Mouse (Mus musculus) hindbrain, embryonic 11.5 days (tissue): ENCODE measurements around the gene Aldh3b1. TPM values are rescaled to one million over a fixed set of nuclear protein-coding genes. Genes with fewer than 3 reads are reported as not detected.

ENCODE experiments used
- ATAC-seq: fragments of 200-750 bp; cut with Nextera tagmentation; 2 replicates; pipeline ENCODE4 v1.8.0; 2017; ENCODE audit warnings: mild to moderate bottlenecking, moderate TSS enrichment, moderate library complexity; ENCODE audit not compliant: low FRiP score
- DNase-seq: peaks from one replicate; pipeline ENCODE4 v3.0.0-alpha.2; 2015; ENCODE audit warnings: low spot score
- H3K27ac ChIP-seq: fragments of 300-500 bp; sonication (generic); 2 replicates; pipeline ENCODE4 v1.5.1; 2014; ENCODE audit warnings: mild to moderate bottlenecking, low read depth, low read length
- H3K27me3 ChIP-seq: fragments of 300-500 bp; sonication (generic); 2 replicates; pipeline ENCODE4 v1.6.1; 2014; ENCODE audit warnings: mild to moderate bottlenecking, low read length, moderate library complexity, mixed read lengths; ENCODE audit not compliant: control insufficient read depth, insufficient read depth
- H3K36me3 ChIP-seq: fragments of 300-500 bp; sonication (generic); 2 replicates; pipeline ENCODE4 v1.6.1; 2014; ENCODE audit warnings: mild to moderate bottlenecking, low read length, moderate library complexity, mixed read lengths; ENCODE audit not compliant: control insufficient read depth, insufficient read depth
- H3K4me1 ChIP-seq: fragments of 300-500 bp; sonication (generic); replicated peaks from 2 replicates; pipeline ENCODE4 v1.6.1; 2014; ENCODE audit warnings: low read length, mixed read lengths; ENCODE audit not compliant: control insufficient read depth, insufficient read depth
- H3K4me2 ChIP-seq: fragments of 300-500 bp; sonication (generic); replicated peaks from 2 replicates; pipeline ENCODE4 v1.6.1; 2014; ENCODE audit warnings: mild to moderate bottlenecking, low read depth, low read length
- H3K4me3 ChIP-seq: fragments of 300-500 bp; sonication (generic); 2 replicates; pipeline ENCODE4 v1.5.1; 2014; ENCODE audit warnings: low read depth, low read length
- H3K9ac ChIP-seq: fragments of 300-500 bp; sonication (generic); 2 replicates; pipeline ENCODE4 v1.6.1; 2014; ENCODE audit warnings: low read depth, low read length
- H3K9me3 ChIP-seq: fragments of 300-500 bp; sonication (generic); 2 replicates; pipeline ENCODE4 v1.6.1; 2016; ENCODE audit warnings: low read length; ENCODE audit not compliant: control insufficient read depth
- WGBS: fragments of 180-500 bp; shearing (Covaris S2); extraction: QIAGEN DNeasy Blood & Tissue Kit; methylation state at CpG from one replicate; pipeline ENCODE4 v1.1.7; 2014; 5-methylcytosine and 5-hydroxymethylcytosine counted together
- polyA plus RNA-seq: library from polyadenylated mRNA; unstranded; fragments of >200 nt; fragmentation: Nextera tagmentation; extraction: Ambion mirVana; gene quantifications from 2 replicates; pipeline ENCODE4 v1.2.1, GENCODE M21; 2014

Gene Aldh3b1
- polyA plus RNA-seq, 1 experiment from 2014 or later: 0.59 TPM

DNA sequence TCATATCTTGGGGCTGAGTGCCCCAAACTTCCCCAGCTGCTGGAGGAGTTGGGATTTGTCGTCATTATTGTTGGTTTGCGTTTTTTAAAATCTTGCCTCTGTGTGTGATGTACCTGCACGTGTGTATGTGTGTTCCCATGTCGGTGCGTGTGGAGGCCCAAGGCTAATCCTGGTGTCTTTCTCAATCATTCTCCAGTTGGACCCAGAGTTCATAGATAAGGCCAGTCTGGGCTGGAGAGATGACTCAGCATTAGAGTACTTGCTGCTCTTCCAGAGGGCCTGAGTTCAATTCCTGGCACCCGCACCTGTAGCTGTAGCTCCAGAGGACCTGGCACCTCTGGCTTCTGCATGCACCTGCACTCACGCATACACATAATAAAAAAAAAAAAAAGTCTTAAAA is 4.7 kb downstream of the Aldh3b1 start:
- ATAC-seq (no peak), DNase-seq (no peak)
- H3K4me1 ChIP-seq: 0 out of 2 replicates have a peak, but pooled peaks cover 3% of the 10 kb centered on the region
- no peak overlapping the region for H3K9ac ChIP-seq
- no peaks in the 10 kb centered on the region for H3K36me3 ChIP-seq
- H3K27ac ChIP-seq: no peak overlapping the region
- no peaks in the 10 kb centered on the region for H3K27me3 ChIP-seq
- H3K4me2 ChIP-seq: no peak overlapping the region
- H3K9me3 ChIP-seq: no peaks in the 10 kb centered on the region
- no peak overlapping the region for H3K4me3 ChIP-seq
- WGBS: 93% methylated on average over 7 of the region's 7 CpGs

GRCm38 (mm10) chr19:3924190-3924589 is 5.4 kb downstream of the Aldh3b1 start:
- no peak overlapping the region for H3K27ac ChIP-seq
- DNase-seq (no peak), ATAC-seq (no peak)
- H3K4me3 ChIP-seq: no peak overlapping the region
- H3K4me2 ChIP-seq: no peak overlapping the region
- 86% methylated on average over 8 of the region's 8 CpGs for WGBS
- no peaks in the 10 kb centered on the region for H3K27me3 ChIP-seq
- no peak overlapping the region for H3K9ac ChIP-seq
- H3K9me3 ChIP-seq: no peaks in the 10 kb centered on the region
- no peaks in the 10 kb centered on the region for H3K36me3 ChIP-seq
- H3K4me1 ChIP-seq: 0 out of 2 replicates have a peak, but pooled peaks cover 3% of the 10 kb centered on the region

GRCm38 (mm10) chr19:3923586-3923985 is 6.0 kb downstream of the Aldh3b1 start:
- no peaks in the 10 kb centered on the region for H3K9me3 ChIP-seq
- H3K4me2 ChIP-seq: no peak overlapping the region
- no peak overlapping the region for H3K27ac ChIP-seq
- no peaks in the 10 kb centered on the region for H3K36me3 ChIP-seq
- WGBS: 57% methylated on average over 13 of the region's 13 CpGs
- H3K4me1 ChIP-seq: 0 out of 2 replicates have a peak, but pooled peaks cover 3% of the 10 kb centered on the region
- ATAC-seq (no peak), DNase-seq (no peak)
- no peak overlapping the region for H3K9ac ChIP-seq
- H3K4me3 ChIP-seq: no peak overlapping the region
- no peaks in the 10 kb centered on the region for H3K27me3 ChIP-seq

DNA sequence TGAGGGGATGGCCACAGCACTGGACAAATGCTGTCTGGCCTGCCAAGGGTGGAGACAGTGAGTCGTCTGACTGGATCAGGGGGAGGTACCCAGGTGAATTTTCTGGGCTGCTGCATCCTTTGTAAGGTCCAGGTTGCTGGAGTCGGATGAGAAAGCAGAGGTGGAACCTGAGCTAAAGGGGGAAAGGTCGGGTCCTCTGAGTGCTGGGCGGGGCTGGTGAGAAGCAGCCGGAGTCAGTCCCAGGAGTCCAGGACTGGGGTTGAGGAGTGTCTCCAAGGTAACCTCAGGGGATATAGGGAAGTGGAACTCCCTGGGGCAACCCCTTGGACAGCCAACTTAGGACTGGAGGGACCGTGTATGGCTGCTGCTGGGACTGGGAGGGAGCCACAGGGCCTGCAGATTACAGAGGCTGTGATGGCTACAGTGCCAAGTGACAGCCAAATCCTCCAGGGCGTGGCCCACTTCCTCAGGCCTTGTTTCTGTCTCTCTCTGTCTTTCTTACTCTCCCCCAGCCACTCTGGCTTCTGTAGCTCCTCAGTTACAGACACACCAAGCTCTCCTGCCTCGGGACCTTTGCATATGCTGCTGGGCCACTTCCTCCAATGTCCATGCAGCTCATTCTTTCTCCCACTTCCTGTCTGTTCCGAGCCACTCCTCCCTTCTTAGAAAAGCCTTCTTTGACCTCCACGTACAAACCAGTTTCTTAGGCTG is 6.8 kb downstream of the Aldh3b1 start:
- H3K9me3 ChIP-seq: no peaks in the 10 kb centered on the region
- no peak overlapping the region for H3K27ac ChIP-seq
- H3K9ac ChIP-seq: no peak overlapping the region
- WGBS: 60% methylated on average over 10 of the region's 10 CpGs
- H3K4me2 ChIP-seq: no peak overlapping the region
- H3K36me3 ChIP-seq: no peaks in the 10 kb centered on the region
- H3K4me3 ChIP-seq: no peak overlapping the region
- ATAC-seq (no peak), DNase-seq (no peak)
- H3K27me3 ChIP-seq: no peaks in the 10 kb centered on the region
- H3K4me1 ChIP-seq: 0 out of 2 replicates have a peak, but pooled peaks cover 3% of the 10 kb centered on the region

- Histone ChIP-seq H3K4me2 (no peak overlapping the region), H3K4me1 (0 out of 2 replicates have a peak, but pooled peaks cover 3% of the 10 kb centered on the region), H3K9ac (no peak overlapping the region), H3K36me3 (no peaks in the 10 kb centered on the region), H3K9me3 (no peaks in the 10 kb centered on the region), H3K4me3 (no peak overlapping the region), H3K27ac (no peak overlapping the region), H3K27me3 (no peaks in the 10 kb centered on the region)
- no peak for DNase-seq
- no peak for ATAC-seq
Measured at GRCm38 (mm10) chr19:3919928-3920327, 9.7 kb downstream of the Aldh3b1 start.

- no peaks in the 10 kb centered on the region for H3K36me3 ChIP-seq
- DNase-seq: no peak
- ATAC-seq: no peak
- H3K27ac ChIP-seq: no peak overlapping the region
- H3K4me2 ChIP-seq: no peak overlapping the region
- no peak overlapping the region for H3K4me3 ChIP-seq
- H3K27me3 ChIP-seq: no peaks in the 10 kb centered on the region
- H3K9me3 ChIP-seq: no peaks in the 10 kb centered on the region
- 78% methylated on average over 11 of the region's 11 CpGs for WGBS
- H3K9ac ChIP-seq: no peak overlapping the region
- peaks cover 6% of the 10 kb centered on the region; the same call in 1 of the 2 replicates for H3K4me1 ChIP-seq
Measured at GRCm38 (mm10) chr19:3916727-3917126, 12.9 kb downstream of the Aldh3b1 start.

- 86% methylated on average over 5 of the region's 5 CpGs for WGBS
Measured at GRCm38 (mm10) chr19:3914535-3914934, 15.1 kb downstream of the Aldh3b1 start.

GRCm38 (mm10) chr19:3913692-3914091 is 15.9 kb downstream of the Aldh3b1 start:
- 89% methylated on average over 8 of the region's 8 CpGs for WGBS
- ATAC-seq: no peak
- H3K27me3 ChIP-seq: no peaks in the 10 kb centered on the region

More at GRCm38 (mm10) chr19:3914535-3914934, 15.1 kb downstream of the Aldh3b1 start:
- DNase-seq (no peak), ATAC-seq (no peak)
- Histone ChIP-seq H3K4me3 (no peak overlapping the region), H3K27me3 (no peaks in the 10 kb centered on the region), H3K4me2 (no peak overlapping the region), H3K36me3 (no peaks in the 10 kb centered on the region), H3K9ac (no peak overlapping the region), H3K4me1 (peaks cover 10% of the 10 kb centered on the region; the same call in 1 of the 2 replicates), H3K9me3 (no peaks in the 10 kb centered on the region), H3K27ac (no peak overlapping the region)

More at GRCm38 (mm10) chr19:3913692-3914091, 15.9 kb downstream of the Aldh3b1 start:
- no peak for DNase-seq
- H3K36me3 ChIP-seq: no peaks in the 10 kb centered on the region
- no peak overlapping the region; the same call in 1 of the 2 replicates for H3K9ac ChIP-seq
- H3K4me3 ChIP-seq: peak overlapping the region; percentile 54; the same call in 1 of the 2 replicates
- H3K4me2 ChIP-seq: peak overlapping the region; percentile 60
- no peaks in the 10 kb centered on the region for H3K9me3 ChIP-seq
- no peak overlapping the region for H3K27ac ChIP-seq
- peaks cover 10% of the 10 kb centered on the region; the same call in 1 of the 2 replicates for H3K4me1 ChIP-seq
